Mouse (Mus musculus) thymus, adult 2 months (tissue): ENCODE results near the gene Plekhg3.

Experiments
- CTCF ChIP-seq: fragments of 200-500 bp; IDR thresholded peaks from 2 replicates; pipeline ENCODE4 v1.5.1; 2012; ENCODE audit warnings: mild to moderate bottlenecking, control low read depth, low read length, moderate library complexity, borderline replicate concordance; ENCODE audit not compliant: control insufficient read depth, poor library complexity, insufficient read depth; ENCODE audit errors: extremely low read depth
- POLR2A ChIP-seq: fragments of 200-500 bp; IDR thresholded peaks from 2 replicates; pipeline ENCODE4 v1.6.1; 2012; ENCODE audit warnings: mild to moderate bottlenecking, low read length, control low read depth, moderate library complexity; ENCODE audit not compliant: control insufficient read depth, poor library complexity, insufficient read depth; ENCODE audit errors: extremely low read depth

DNA sequence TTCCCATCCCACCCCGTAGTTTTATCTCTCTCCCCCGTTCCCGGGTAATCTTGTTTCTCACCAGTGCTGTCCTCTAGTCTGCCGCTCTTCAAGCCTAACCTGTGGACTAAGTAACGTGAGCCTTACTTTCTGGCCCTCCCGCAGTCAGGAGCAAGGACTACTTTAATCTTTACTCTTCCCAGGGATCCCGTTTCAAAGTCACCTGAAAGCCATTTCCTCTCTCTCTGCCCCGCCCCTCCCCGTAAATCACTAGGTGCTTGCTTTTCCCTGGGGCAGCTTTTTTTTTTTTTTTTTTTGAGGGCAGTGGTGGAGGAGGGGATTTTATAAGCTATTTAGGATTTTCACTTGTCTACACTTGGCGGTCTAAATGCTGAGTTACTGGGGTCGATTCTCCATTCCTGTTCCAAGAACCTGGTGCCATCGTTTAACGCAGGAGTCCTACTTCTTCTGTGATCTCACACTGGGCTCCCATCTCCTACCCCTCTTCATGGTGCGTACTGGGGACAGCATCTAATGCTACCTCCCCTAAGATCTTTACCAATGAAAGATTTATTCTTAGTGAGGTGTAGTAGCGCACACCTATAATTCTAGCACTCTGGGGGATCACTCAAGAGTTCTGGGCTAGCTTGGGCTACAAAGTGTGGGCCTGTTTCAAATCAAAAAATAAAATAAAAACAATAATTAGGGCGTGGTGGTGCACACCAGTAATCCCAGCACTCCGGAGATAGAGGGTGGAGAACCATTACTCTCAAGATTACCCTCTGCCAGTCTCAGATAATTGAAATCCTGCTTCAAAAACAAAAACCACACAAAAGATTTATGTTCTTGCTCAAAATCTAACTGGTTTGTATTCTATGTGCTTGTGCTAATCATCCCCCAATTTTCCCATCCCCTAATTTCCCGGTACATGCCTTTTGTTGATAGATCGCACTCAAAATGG lies 1.6 kb downstream of the Plekhg3 start:
- no peak for TF ChIP-seq POLR2A
- no peak for TF ChIP-seq CTCF
